Mouse (Mus musculus) right cerebral cortex, postnatal 10 days (tissue): ENCODE data around the gene Bahd1.

Experiments
- DNase-seq, 2 experiments: peaks; one replicate each; pipeline ENCODE4 v3.0.0; 2021; ENCODE audit warnings: low spot score in 2 of 2

The Bahd1 gene

DNA sequence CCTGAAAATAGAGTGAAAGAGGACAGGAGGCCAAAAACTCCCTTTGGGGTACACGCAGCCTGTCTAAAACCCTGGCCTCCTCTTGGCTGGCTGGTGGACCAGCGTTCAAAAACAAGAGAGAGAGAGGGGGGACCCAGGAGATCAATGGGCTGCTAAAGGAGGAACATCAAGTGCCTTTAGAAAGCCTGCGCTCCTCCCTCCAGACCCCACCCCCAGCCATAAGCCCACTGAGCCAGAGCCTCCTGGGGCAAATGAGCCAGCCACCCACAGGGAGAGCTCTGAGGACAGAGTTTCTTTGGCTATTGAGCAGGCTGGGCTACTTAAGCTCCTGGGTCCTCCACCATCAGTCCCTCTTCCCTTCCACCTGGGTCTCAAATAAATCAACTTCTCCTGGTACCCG is 1.4 kb upstream of the Bahd1 start:
- DNase-seq = no peak

GRCm38 (mm10) chr2:118899306-118899705 is 871 bp upstream of the Bahd1 start:
- no peak for DNase-seq

- DNase-seq = no peak
Observed at GRCm38 (mm10) chr2:118900826-118901140, 606 bp downstream of the Bahd1 start.

GRCm38 (mm10) chr2:118901175-118902031 is 1.2 kb downstream of the Bahd1 start:
- peak; percentile 99 for DNase-seq

- peak in 1 of 2 experiments; percentile 53 for DNase-seq
Observed at GRCm38 (mm10) chr2:118902051-118903025, 2.2 kb downstream of the Bahd1 start.

GRCm38 (mm10) chr2:118903333-118903741 is 3.2 kb downstream of the Bahd1 start:
- DNase-seq = peak; percentile 59 to 62

DNA sequence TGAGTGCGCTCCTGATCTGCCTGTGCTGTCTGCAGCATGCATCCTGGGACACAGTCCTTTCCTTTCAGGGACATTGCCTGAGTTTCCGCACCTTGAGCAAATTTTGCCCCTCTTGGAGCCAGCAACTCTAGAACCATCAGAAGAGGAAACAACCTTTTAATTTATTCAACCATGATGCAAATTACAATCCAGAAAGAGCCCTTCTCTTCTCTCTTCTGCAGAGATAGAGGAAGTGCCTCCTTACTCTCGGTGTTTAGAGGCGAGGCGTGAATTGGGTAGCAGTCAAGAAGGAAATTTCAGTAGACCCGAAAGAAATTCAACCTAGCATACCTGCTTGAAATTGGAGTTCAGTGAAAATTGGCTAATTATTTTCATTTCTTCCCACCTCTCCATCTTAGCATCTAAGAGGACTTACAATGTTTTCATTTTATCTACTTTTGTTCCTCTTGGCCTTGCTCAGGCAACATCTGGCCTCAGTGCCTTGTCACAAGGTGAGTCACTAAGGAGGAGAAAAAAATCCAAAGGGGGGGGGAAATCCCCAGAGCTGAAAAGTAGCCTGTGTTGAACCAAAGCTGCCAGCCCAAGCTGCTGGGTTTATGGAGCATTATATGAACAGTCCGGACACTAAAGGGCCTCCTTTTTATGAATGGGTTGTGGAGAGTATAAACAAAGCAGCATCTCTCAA is 5.4 kb downstream of the Bahd1 start:
- DNase-seq = no peak

DNA sequence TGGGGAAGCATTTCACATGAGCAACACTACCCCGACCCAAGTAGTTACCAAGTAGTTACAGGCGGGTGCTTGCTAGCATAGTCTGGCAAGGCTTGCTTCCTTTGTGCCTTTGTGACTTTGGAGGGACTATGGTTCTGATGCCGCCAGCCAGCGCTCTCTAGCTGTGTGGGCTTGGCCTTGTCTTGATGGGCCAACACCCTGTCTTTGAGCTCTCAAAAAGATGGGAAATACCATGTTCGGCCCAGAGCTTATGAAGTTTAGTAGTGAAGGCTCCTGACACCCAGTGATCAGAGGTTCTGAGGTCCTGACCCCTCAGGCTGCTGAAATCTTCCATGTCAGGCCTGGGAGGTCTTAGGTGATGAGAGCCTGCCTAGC is 5.9 kb downstream of the Bahd1 start:
- no peak for DNase-seq

GRCm38 (mm10) chr2:118907781-118908180 is 7.6 kb downstream of the Bahd1 start:
- no peak for DNase-seq

GRCm38 (mm10) chr2:118909151-118909550 is 9.0 kb downstream of the Bahd1 start:
- DNase-seq = no peak

GRCm38 (mm10) chr2:118910605-118911278 is 10.6 kb downstream of the Bahd1 start:
- DNase-seq = no peak

DNA sequence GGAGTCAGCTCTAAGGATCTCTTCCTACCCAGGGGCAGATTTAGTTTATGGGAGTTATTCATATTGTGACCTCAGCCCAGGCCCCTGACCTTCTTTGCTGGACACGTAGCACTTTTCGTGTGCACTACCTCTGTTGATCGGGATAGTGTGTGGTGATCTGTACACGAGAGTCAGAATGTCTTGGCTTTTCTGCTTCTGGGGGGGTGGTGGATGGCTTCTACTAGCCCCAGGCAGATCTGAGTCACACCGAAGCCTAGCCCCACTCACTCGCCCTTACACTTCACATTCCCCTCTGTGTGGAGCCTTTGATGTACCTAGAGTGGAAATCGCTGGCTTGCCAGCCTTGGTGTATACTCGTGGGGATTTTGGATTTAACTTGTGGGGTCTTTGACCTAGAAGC is 12.5 kb downstream of the Bahd1 start:
- no peak for DNase-seq

DNA sequence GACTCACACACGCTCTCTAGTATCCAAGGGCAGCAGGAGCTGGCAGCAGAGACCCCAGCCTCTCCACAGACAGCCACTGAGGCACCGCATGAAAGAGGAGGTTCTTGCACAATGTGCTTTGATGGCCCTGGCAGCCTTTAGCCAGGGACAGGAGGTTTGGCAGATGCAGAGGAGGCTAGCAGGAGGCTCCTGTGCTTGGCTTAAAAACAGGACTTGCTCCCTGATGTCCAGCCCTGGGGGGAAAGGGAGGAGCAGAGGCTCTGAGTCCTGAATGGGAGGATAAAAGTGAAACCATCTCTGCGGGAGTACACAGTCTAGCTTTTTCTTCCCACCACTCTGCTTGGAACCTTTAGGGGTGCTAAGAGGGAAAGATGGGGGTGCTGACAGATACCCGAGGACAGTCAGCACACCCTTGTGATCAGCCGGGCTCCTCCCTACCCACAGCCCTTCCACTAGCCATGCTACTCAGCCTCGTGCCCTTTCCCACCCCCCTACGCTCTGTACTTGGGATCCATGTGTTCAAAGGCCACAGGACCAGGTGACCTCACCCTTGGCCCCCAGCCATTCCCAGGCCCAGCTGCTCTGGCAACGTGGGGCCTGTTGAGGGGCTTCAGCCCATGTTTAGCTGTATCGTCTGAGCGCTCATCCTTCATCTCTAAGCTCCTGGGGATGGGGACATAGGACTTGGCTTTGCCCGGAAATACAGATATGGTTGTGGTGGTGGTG is 13.5 kb downstream of the Bahd1 start:
- no peak for DNase-seq

DNA sequence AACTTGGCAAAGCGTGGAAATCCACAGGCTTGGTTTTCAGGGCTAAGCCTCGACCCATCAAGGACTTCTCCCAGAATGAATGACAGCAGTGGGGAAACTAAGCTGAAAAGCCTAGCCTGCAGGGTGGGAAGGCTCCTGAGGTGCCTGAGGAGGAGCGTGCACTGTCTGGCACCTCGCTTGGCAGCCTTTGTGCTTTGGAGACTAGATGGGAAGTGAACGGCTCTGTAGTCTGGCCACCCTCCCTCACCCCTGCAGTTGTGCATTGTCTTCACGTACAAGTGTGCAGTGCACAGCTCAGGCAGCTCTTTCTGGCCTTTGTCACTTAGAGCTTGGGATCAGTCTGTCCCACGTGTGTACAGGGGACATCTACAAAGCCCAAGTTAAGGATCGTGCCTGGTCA is 14.5 kb downstream of the Bahd1 start:
- DNase-seq = no peak

- no peak for DNase-seq
Observed at GRCm38 (mm10) chr2:118916436-118916835, 16.3 kb downstream of the Bahd1 start.

- no peak for DNase-seq
Observed at GRCm38 (mm10) chr2:118918543-118918942, 18.4 kb downstream of the Bahd1 start.

- no peak for DNase-seq
Observed at GRCm38 (mm10) chr2:118920428-118920827, 20.3 kb downstream of the Bahd1 start.

DNA sequence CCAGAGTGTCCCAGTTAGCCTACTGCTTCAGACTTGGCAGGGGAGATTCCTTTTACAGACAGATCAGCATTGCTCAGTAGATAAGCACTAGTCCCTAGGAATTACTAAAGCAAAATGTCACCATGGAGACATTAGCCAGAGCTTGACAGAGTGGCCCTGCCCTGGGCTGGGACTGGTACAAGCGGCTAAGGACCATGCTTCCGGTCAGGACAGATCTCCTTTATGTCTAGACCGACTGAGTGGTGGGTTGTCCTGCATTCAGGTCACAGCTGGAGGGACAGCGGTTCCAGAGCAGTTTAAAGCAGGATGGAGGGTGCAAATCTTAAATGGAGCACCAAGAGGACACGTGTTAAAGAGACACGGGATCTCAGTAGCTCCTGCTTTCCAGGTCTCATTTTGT is 25.8 kb downstream of the Bahd1 start:
- DNase-seq = no peak

DNA sequence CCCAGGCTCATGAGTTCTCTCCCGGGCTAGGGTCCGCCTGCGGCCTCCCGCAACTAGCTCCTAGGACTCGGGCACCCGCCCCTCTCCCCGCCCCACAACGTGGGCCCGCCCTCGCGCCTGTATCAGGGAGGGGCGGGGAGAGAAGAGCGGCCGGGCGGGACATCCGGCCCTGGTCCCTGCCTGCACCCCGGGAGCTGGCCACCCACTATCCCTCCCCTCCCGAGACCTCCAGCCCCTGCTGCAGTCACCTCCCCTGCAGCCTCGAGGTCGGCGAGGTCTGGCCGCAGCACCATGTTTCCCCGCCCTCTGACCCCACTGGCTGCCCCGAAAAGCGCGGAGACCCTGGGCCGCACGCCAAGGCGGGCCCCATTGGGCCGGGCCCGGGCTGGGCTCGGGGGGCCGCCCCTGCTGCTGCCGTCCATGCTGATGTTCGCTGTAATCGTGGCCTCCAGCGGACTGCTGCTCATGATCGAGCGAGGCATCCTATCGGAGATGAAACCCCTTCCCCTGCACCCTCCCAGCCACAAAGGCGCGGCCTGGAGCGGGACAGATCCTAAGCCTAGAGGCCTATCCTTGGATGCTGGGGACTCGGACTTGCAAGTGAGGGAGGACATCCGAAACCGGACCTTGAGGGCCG is 26.3 kb downstream of the Bahd1 start, which contains the start of gene Chst14:
Gene Chst14 (plus strand): TSS at position 136 of the 637 bp plus-strand sequence.
- peak in 1 of 2 experiments; percentile 69 for DNase-seq

- DNase-seq = no peak
Observed at GRCm38 (mm10) chr2:118926998-118927739, 27.0 kb downstream of the Bahd1 start.
